Mouse (Mus musculus) forebrain, embryonic 12.5 days (tissue): Measurements from ENCODE around the gene Cyb561d2. TPM values are rescaled to one million over a fixed set of nuclear protein-coding genes. Genes with fewer than 3 reads are reported as not detected.

Source experiments
- ATAC-seq: fragments of 200-750 bp; cut with Nextera tagmentation; 2 replicates; pipeline ENCODE4 v1.8.0; 2017; ENCODE audit warnings: moderate TSS enrichment; ENCODE audit not compliant: low FRiP score
- H3K27ac ChIP-seq: fragments of 300-500 bp; sonication (generic); 2 replicates; pipeline ENCODE4 v1.5.1; 2016; ENCODE audit warnings: mild to moderate bottlenecking
- H3K27me3 ChIP-seq: fragments of 300-500 bp; sonication (generic); 2 replicates; pipeline ENCODE4 v1.6.1; 2016; ENCODE audit warnings: mild to moderate bottlenecking
- H3K36me3 ChIP-seq: fragments of 300-500 bp; sonication (generic); replicated peaks from 2 replicates; pipeline ENCODE4 v1.6.1; 2016; ENCODE audit warnings: mild to moderate bottlenecking
- H3K4me1 ChIP-seq: fragments of 300-500 bp; sonication (generic); 2 replicates; pipeline ENCODE4 v1.6.1; 2016
- H3K4me2 ChIP-seq: fragments of 300-500 bp; sonication (generic); 2 replicates; pipeline ENCODE4 v1.6.1; 2016; ENCODE audit warnings: mild to moderate bottlenecking, moderate library complexity
- H3K4me3 ChIP-seq: fragments of 300-500 bp; sonication (generic); replicated peaks from 2 replicates; pipeline ENCODE4 v1.5.1; 2016; ENCODE audit warnings: mild to moderate bottlenecking
- H3K9ac ChIP-seq: fragments of 300-500 bp; sonication (generic); 2 replicates; pipeline ENCODE4 v1.6.1; 2016; ENCODE audit warnings: mild to moderate bottlenecking
- H3K9me3 ChIP-seq: fragments of 300-500 bp; sonication (generic); 2 replicates; pipeline ENCODE4 v1.6.1; 2016
- WGBS: fragments of 180-500 bp; shearing (Covaris S2); methylation state at CpG from one replicate; pipeline ENCODE4 v1.1.7; 2016; 5-methylcytosine and 5-hydroxymethylcytosine counted together
- polyA plus RNA-seq: library from polyadenylated mRNA; unstranded; fragments of >200 nt; fragmentation: Nextera tagmentation; extraction: Ambion mirVana; gene quantifications from 2 replicates; pipeline ENCODE4 v1.2.1, GENCODE M21; 2016

Gene Cyb561d2
- polyA plus RNA-seq, 1 experiment from 2014 or later: 18.9 TPM

- H3K36me3 ChIP-seq: peaks cover 28% of the 10 kb centered on the region
- no peak for ATAC-seq
- no peak overlapping the region for H3K9ac ChIP-seq
- no peaks in the 10 kb centered on the region for H3K9me3 ChIP-seq
- 96% methylated on average over 17 of the region's 17 CpGs for WGBS
- peaks cover 16% of the 10 kb centered on the region for H3K27me3 ChIP-seq
- peaks cover 38% of the 10 kb centered on the region for H3K4me1 ChIP-seq
- H3K27ac ChIP-seq: no peak overlapping the region
- H3K4me3 ChIP-seq: no peak overlapping the region
- H3K4me2 ChIP-seq: no peak overlapping the region
Observed at GRCm38 (mm10) chr9:107544196-107544700, 2.3 kb upstream of the Cyb561d2 start.

GRCm38 (mm10) chr9:107543299-107543698 lies 1.3 kb upstream of the Cyb561d2 start:
- WGBS: 92% methylated on average over 11 of the region's 11 CpGs
- Histone ChIP-seq H3K4me3 (no peak overlapping the region), H3K27me3 (peaks cover 7% of the 10 kb centered on the region), H3K36me3 (peaks cover 38% of the 10 kb centered on the region), H3K9ac (no peak overlapping the region), H3K27ac (no peak overlapping the region), H3K4me1 (peaks cover 38% of the 10 kb centered on the region), H3K9me3 (no peaks in the 10 kb centered on the region), H3K4me2 (peak overlapping the region; percentile 94)
- ATAC-seq: no peak

GRCm38 (mm10) chr9:107542721-107543120 lies 728 bp upstream of the Cyb561d2 start:
- Histone ChIP-seq H3K9ac (peak overlapping the region; percentile 74), H3K9me3 (no peaks in the 10 kb centered on the region), H3K36me3 (peaks cover 44% of the 10 kb centered on the region), H3K27me3 (peaks cover under 1% of the 10 kb centered on the region; the same call in 1 of the 2 replicates), H3K27ac (no peak overlapping the region), H3K4me1 (peaks cover 40% of the 10 kb centered on the region), H3K4me2 (peak overlapping the region; percentile 94), H3K4me3 (peak overlapping the region; percentile 65)
- ATAC-seq: no peak
- WGBS: 55% methylated on average over 8 of the region's 8 CpGs

- Histone ChIP-seq H3K4me2 (peak overlapping the region; percentile 94), H3K4me1 (peaks cover 41% of the 10 kb centered on the region), H3K9me3 (no peaks in the 10 kb centered on the region), H3K4me3 (peak overlapping the region; percentile 65), H3K27me3 (no peaks in the 10 kb centered on the region), H3K36me3 (peaks cover 48% of the 10 kb centered on the region), H3K27ac (no peak overlapping the region; the same call in 1 of the 2 replicates), H3K9ac (peak overlapping the region; percentile 74)
- peak; percentile 13 for ATAC-seq
- WGBS: 1% methylated on average over 11 of the region's 11 CpGs
Observed at GRCm38 (mm10) chr9:107542352-107542686, 326 bp upstream of the Cyb561d2 start.

GRCm38 (mm10) chr9:107541005-107541404 lies 988 bp downstream of the Cyb561d2 start:
- 0 out of 2 replicates have a peak overlapping the region, but pooled peaks have one; percentile 74 for H3K9ac ChIP-seq
- H3K4me3 ChIP-seq: peak overlapping the region; percentile 65
- H3K36me3 ChIP-seq: peaks cover 49% of the 10 kb centered on the region
- peak overlapping the region; percentile 94 for H3K4me2 ChIP-seq
- H3K9me3 ChIP-seq: no peaks in the 10 kb centered on the region
- ATAC-seq: no peak
- 37% methylated on average over 10 of the region's 10 CpGs for WGBS
- peaks cover 42% of the 10 kb centered on the region for H3K4me1 ChIP-seq
- no peak overlapping the region for H3K27ac ChIP-seq
- H3K27me3 ChIP-seq: no peaks in the 10 kb centered on the region

GRCm38 (mm10) chr9:107540420-107540819 lies 1.6 kb downstream of the Cyb561d2 start:
- Histone ChIP-seq H3K4me2 (no peak overlapping the region), H3K36me3 (peaks cover 49% of the 10 kb centered on the region), H3K27ac (no peak overlapping the region), H3K4me3 (no peak overlapping the region), H3K9me3 (no peaks in the 10 kb centered on the region), H3K27me3 (no peaks in the 10 kb centered on the region), H3K9ac (no peak overlapping the region), H3K4me1 (peaks cover 48% of the 10 kb centered on the region)
- ATAC-seq: no peak
- WGBS: 80% methylated on average over 4 of the region's 4 CpGs

- peaks cover 49% of the 10 kb centered on the region for H3K36me3 ChIP-seq
- H3K4me3 ChIP-seq: no peak overlapping the region
- H3K9me3 ChIP-seq: no peaks in the 10 kb centered on the region
- WGBS: 91% methylated on average over 8 of the region's 8 CpGs
- H3K27me3 ChIP-seq: no peaks in the 10 kb centered on the region
- H3K4me2 ChIP-seq: no peak overlapping the region
- ATAC-seq: no peak
- peaks cover 52% of the 10 kb centered on the region for H3K4me1 ChIP-seq
- H3K9ac ChIP-seq: no peak overlapping the region
- no peak overlapping the region for H3K27ac ChIP-seq
Observed at GRCm38 (mm10) chr9:107539940-107540339, 2.1 kb downstream of the Cyb561d2 start.

- no peak overlapping the region for H3K4me3 ChIP-seq
- H3K9me3 ChIP-seq: no peaks in the 10 kb centered on the region
- H3K4me1 ChIP-seq: peaks cover 57% of the 10 kb centered on the region
- no peak overlapping the region for H3K9ac ChIP-seq
- H3K4me2 ChIP-seq: no peak overlapping the region
- ATAC-seq: no peak
- 91% methylated on average over 3 of the region's 3 CpGs for WGBS
- no peak overlapping the region for H3K27ac ChIP-seq
- no peaks in the 10 kb centered on the region for H3K27me3 ChIP-seq
- H3K36me3 ChIP-seq: peaks cover 36% of the 10 kb centered on the region
Observed at GRCm38 (mm10) chr9:107538711-107539110, 3.3 kb downstream of the Cyb561d2 start.

GRCm38 (mm10) chr9:107538231-107538630 lies 3.8 kb downstream of the Cyb561d2 start:
- 96% methylated on average over 7 of the region's 7 CpGs for WGBS
- peaks cover 57% of the 10 kb centered on the region for H3K4me1 ChIP-seq
- H3K36me3 ChIP-seq: peaks cover 33% of the 10 kb centered on the region
- H3K4me2 ChIP-seq: no peak overlapping the region
- no peak overlapping the region for H3K4me3 ChIP-seq
- H3K27me3 ChIP-seq: no peaks in the 10 kb centered on the region
- no peak for ATAC-seq
- no peaks in the 10 kb centered on the region for H3K9me3 ChIP-seq
- H3K27ac ChIP-seq: no peak overlapping the region
- no peak overlapping the region for H3K9ac ChIP-seq

GRCm38 (mm10) chr9:107534408-107535202 lies 7.4 kb downstream of the Cyb561d2 start:
- Histone ChIP-seq H3K4me3 (peak overlapping the region; percentile 79), H3K27me3 (0 out of 2 replicates have a peak, but pooled peaks cover 8% of the 10 kb centered on the region), H3K4me2 (peak overlapping the region; percentile 100), H3K9ac (peak overlapping the region; percentile 88), H3K4me1 (peaks cover 34% of the 10 kb centered on the region), H3K27ac (peak overlapping the region; percentile 33), H3K36me3 (peaks cover 24% of the 10 kb centered on the region), H3K9me3 (no peaks in the 10 kb centered on the region)
- ATAC-seq: no peak; the same call in none of the 2 replicates
- under 1% methylated on average over 40 of the region's 40 CpGs for WGBS

GRCm38 (mm10) chr9:107533791-107534407 lies 8.1 kb downstream of the Cyb561d2 start, which contains the start of gene Tmem115:
Tmem115 (plus strand) TSS chr9:107533945.
- peak; percentile 98 for ATAC-seq
- H3K9ac ChIP-seq: peak within 1 kb of the TSS; percentile 88
- under 1% methylated on average over 47 of the region's 48 CpGs for WGBS
- H3K4me1 ChIP-seq: peaks cover 34% of the 10 kb centered on the region
- peak within 1 kb of the TSS; percentile 100 for H3K4me2 ChIP-seq
- no peaks in the 10 kb centered on the region for H3K9me3 ChIP-seq
- peaks cover 17% of the 10 kb centered on the region for H3K36me3 ChIP-seq
- H3K4me3 ChIP-seq: peak within 1 kb of the TSS; percentile 79
- peak within 1 kb of the TSS; percentile 33 for H3K27ac ChIP-seq
- H3K27me3 ChIP-seq: peaks cover 11% of the 10 kb centered on the region; the same call in 1 of the 2 replicates

GRCm38 (mm10) chr9:107526198-107527026 lies 15.6 kb downstream of the Cyb561d2 start:
- ATAC-seq: peak; percentile 63
- Histone ChIP-seq H3K9me3 (no peaks in the 10 kb centered on the region), H3K27ac (no peak overlapping the region), H3K4me3 (peak overlapping the region; percentile 37), H3K9ac (no peak overlapping the region), H3K36me3 (no peaks in the 10 kb centered on the region), H3K4me1 (peaks cover 27% of the 10 kb centered on the region), H3K27me3 (peaks cover 59% of the 10 kb centered on the region), H3K4me2 (peak overlapping the region; percentile 55)
- WGBS: 5% methylated on average over 40 of the region's 44 CpGs
